Mouse (Mus musculus): ENCODE measurements around the gene Adcy7.

DNA sequence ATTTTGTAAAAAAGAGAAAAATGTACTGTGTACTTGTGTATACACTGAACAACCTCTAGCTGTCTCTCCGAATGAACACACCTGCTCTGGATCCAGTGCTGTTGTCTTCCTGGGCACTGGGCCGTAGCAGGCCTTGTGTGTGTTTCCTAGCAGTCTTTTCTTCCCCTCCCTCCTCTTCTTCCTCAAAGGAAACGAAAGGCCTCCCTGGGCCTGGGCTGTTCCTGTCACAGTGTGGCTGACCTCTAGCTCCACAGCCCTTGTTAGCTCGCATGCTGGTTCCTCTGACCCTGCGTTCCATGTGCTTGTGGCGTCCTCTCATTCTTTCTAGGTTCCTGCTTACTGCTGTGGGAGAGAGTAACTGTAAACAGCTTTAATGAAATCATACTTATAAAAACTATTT lies 14.2 kb upstream of the Adcy7 start:
- no peak for TF ChIP-seq CTCF (IDR thresholded peaks at IDR 0.05; ENCODE audit: low read depth)
- no peak for TF ChIP-seq EP300 (optimal IDR thresholded peaks at IDR 0.05)

All from stomach, postnatal 0 days (tissue).